Mouse (Mus musculus) limb, embryonic 15.5 days (tissue): ENCODE results near the gene Clec2d. TPM values are rescaled to one million over a fixed set of nuclear protein-coding genes. Genes with fewer than 3 reads are reported as not detected.

Experiments
- ATAC-seq: fragments of 200-750 bp; cut with Nextera tagmentation; 2 replicates; pipeline ENCODE4 v1.8.0; 2017; ENCODE audit warnings: low read depth, moderate TSS enrichment; ENCODE audit not compliant: insufficient number of reproducible peaks, low FRiP score, low TSS enrichment
- H3K27ac ChIP-seq: fragments of 300-500 bp; sonication (generic); 2 replicates; pipeline ENCODE4 v1.5.1; 2015; ENCODE audit warnings: moderate library complexity, mild to moderate bottlenecking, inconsistent platforms
- H3K27me3 ChIP-seq: fragments of 300-500 bp; sonication (generic); 2 replicates; pipeline ENCODE4 v1.6.1; 2015; ENCODE audit warnings: inconsistent platforms
- H3K36me3 ChIP-seq: fragments of 300-500 bp; sonication (generic); 2 replicates; pipeline ENCODE4 v1.6.1; 2015; ENCODE audit warnings: inconsistent platforms
- H3K4me1 ChIP-seq: fragments of 300-500 bp; sonication (generic); 2 replicates; pipeline ENCODE4 v1.6.1; 2015; ENCODE audit warnings: inconsistent platforms
- H3K4me2 ChIP-seq: fragments of 300-500 bp; sonication (generic); 2 replicates; pipeline ENCODE4 v1.6.1; 2015; ENCODE audit warnings: mild to moderate bottlenecking, inconsistent platforms
- H3K4me3 ChIP-seq: fragments of 300-500 bp; sonication (generic); 2 replicates; pipeline ENCODE4 v1.5.1; 2015; ENCODE audit warnings: mild to moderate bottlenecking, inconsistent platforms
- H3K9ac ChIP-seq: fragments of 300-500 bp; sonication (generic); 2 replicates; pipeline ENCODE4 v1.6.1; 2015; ENCODE audit warnings: inconsistent platforms
- H3K9me3 ChIP-seq: fragments of 300-500 bp; sonication (generic); 2 replicates; pipeline ENCODE4 v1.6.1; 2016; ENCODE audit warnings: inconsistent platforms
- WGBS: fragments of 180-500 bp; shearing (Covaris S2); methylation state at CpG from one replicate; pipeline ENCODE4 v1.1.7; 2015; 5-methylcytosine and 5-hydroxymethylcytosine counted together
- polyA plus RNA-seq: library from polyadenylated mRNA; unstranded; fragments of >200 nt; fragmentation: Nextera tagmentation; extraction: Ambion mirVana; gene quantifications from 2 replicates; pipeline ENCODE4 v1.2.1, GENCODE M21; 2015

Gene Clec2d
- 0.44 TPM in 1 of 2 replicates, not detected in the other for polyA plus RNA-seq

GRCm38 (mm10) chr6:129180403-129181169, at the start of gene Clec2d:
Gene Clec2d, plus strand, starts transcription at chr6:129180615.
- Histone ChIP-seq H3K9ac (peak within 1 kb of the TSS; percentile 29; the same call in 1 of the 2 replicates), H3K27ac (peak within 1 kb of the TSS; percentile 86), H3K4me3 (peak within 1 kb of the TSS; percentile 43), H3K27me3 (no peaks in the 10 kb centered on the region), H3K9me3 (no peaks in the 10 kb centered on the region), H3K4me1 (no peaks in the 10 kb centered on the region), H3K4me2 (peak within 1 kb of the TSS; percentile 47), H3K36me3 (no peaks in the 10 kb centered on the region)
- peak; percentile 77 for ATAC-seq
- WGBS: 4% methylated on average over 15 of the region's 15 CpGs

GRCm38 (mm10) chr6:129132604-129133341, 47.6 kb upstream of the Clec2d start:
- no peak for ATAC-seq
- Histone ChIP-seq H3K36me3 (no peaks in the 10 kb centered on the region), H3K4me3 (no peak overlapping the region), H3K9ac (no peak overlapping the region), H3K27me3 (no peaks in the 10 kb centered on the region), H3K4me2 (no peak overlapping the region), H3K4me1 (no peaks in the 10 kb centered on the region), H3K9me3 (no peaks in the 10 kb centered on the region), H3K27ac (no peak overlapping the region)
- WGBS: 83% methylated on average over 4 of the region's 4 CpGs

- Histone ChIP-seq H3K4me2 (no peak overlapping the region), H3K9ac (no peak overlapping the region), H3K36me3 (no peaks in the 10 kb centered on the region), H3K4me3 (no peak overlapping the region), H3K27me3 (no peaks in the 10 kb centered on the region), H3K4me1 (no peaks in the 10 kb centered on the region), H3K9me3 (no peaks in the 10 kb centered on the region), H3K27ac (no peak overlapping the region)
- 96% methylated on average over 2 of the region's 2 CpGs for WGBS
- no peak for ATAC-seq
Measured at GRCm38 (mm10) chr6:129146812-129147211, 33.6 kb upstream of the Clec2d start.

- H3K4me1 ChIP-seq: no peaks in the 10 kb centered on the region
- no peak overlapping the region for H3K4me3 ChIP-seq
- H3K36me3 ChIP-seq: no peaks in the 10 kb centered on the region
- no peak for ATAC-seq
- H3K27me3 ChIP-seq: no peaks in the 10 kb centered on the region
- no peaks in the 10 kb centered on the region for H3K9me3 ChIP-seq
- no peak overlapping the region for H3K9ac ChIP-seq
- H3K4me2 ChIP-seq: no peak overlapping the region
- no peak overlapping the region for H3K27ac ChIP-seq
- 80% methylated on average over 3 of the region's 3 CpGs for WGBS
Measured at GRCm38 (mm10) chr6:129160103-129160502, 20.3 kb upstream of the Clec2d start.

DNA sequence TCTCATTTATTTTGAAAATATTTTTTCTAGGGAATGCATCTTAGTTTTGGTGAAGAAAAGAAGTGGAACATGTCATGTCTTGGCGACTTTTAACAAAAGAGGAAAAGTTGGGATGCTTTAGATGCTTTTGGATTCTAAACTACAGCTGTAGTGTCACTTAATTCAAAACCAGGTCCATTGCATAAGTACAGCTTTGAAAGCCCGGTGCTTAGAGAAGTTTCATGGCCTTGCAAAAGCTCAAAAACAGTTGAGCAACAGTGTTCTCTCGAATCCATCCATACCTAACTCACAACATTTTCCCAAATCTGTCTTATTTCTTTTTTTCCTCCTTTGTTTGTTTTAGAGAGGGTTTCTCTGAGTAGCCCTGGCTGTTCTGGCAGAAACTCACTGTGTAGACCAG, 19.3 kb upstream of the Clec2d start:
- no peaks in the 10 kb centered on the region for H3K9me3 ChIP-seq
- no peak overlapping the region for H3K4me2 ChIP-seq
- no peak for ATAC-seq
- 83% methylated on average over 3 of the region's 3 CpGs for WGBS
- no peak overlapping the region for H3K27ac ChIP-seq
- H3K36me3 ChIP-seq: no peaks in the 10 kb centered on the region
- no peaks in the 10 kb centered on the region for H3K4me1 ChIP-seq
- H3K9ac ChIP-seq: no peak overlapping the region
- H3K27me3 ChIP-seq: no peaks in the 10 kb centered on the region
- no peak overlapping the region for H3K4me3 ChIP-seq

- no peak for ATAC-seq
- no peaks in the 10 kb centered on the region for H3K4me1 ChIP-seq
- no peak overlapping the region for H3K4me3 ChIP-seq
- H3K27me3 ChIP-seq: no peaks in the 10 kb centered on the region
- no peak overlapping the region for H3K4me2 ChIP-seq
- no peaks in the 10 kb centered on the region for H3K36me3 ChIP-seq
- H3K27ac ChIP-seq: no peak overlapping the region
- no peak overlapping the region for H3K9ac ChIP-seq
- H3K9me3 ChIP-seq: no peaks in the 10 kb centered on the region
Measured at GRCm38 (mm10) chr6:129161951-129162350, 18.5 kb upstream of the Clec2d start.

- no peak overlapping the region for H3K9ac ChIP-seq
- H3K27me3 ChIP-seq: no peaks in the 10 kb centered on the region
- ATAC-seq: no peak
- no peaks in the 10 kb centered on the region for H3K36me3 ChIP-seq
- H3K27ac ChIP-seq: no peak overlapping the region
- 80% methylated on average over 3 of the region's 3 CpGs for WGBS
- H3K4me1 ChIP-seq: no peaks in the 10 kb centered on the region
- no peaks in the 10 kb centered on the region for H3K9me3 ChIP-seq
- no peak overlapping the region for H3K4me2 ChIP-seq
- H3K4me3 ChIP-seq: no peak overlapping the region
Measured at GRCm38 (mm10) chr6:129162587-129163159, 17.7 kb upstream of the Clec2d start.

GRCm38 (mm10) chr6:129163606-129164005, 16.8 kb upstream of the Clec2d start:
- Histone ChIP-seq H3K4me3 (no peak overlapping the region), H3K27ac (no peak overlapping the region), H3K27me3 (no peaks in the 10 kb centered on the region), H3K36me3 (no peaks in the 10 kb centered on the region), H3K9me3 (no peaks in the 10 kb centered on the region), H3K9ac (no peak overlapping the region), H3K4me1 (no peaks in the 10 kb centered on the region), H3K4me2 (no peak overlapping the region)
- ATAC-seq: no peak
- 82% methylated on average over 1 of the region's 1 CpGs for WGBS

DNA sequence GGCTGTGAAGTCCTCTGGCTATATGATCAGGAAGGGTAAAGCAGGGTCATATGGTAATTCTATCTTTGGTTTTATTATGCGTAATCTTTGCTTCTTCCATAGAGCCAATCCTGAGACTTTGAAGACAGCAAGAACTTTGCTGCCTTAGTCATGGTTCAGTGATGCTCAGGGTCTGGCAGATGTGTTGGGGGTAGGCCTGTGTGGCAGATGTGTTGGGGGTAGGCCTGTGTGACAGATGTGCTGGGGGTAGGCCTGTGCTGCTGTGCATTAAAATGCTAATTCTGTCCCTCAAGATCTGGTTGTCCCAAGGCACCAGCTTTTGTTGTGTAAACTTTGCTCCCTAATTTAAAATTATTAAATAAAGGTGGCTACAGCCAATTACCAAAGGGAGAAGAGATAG, 9.5 kb upstream of the Clec2d start:
- Histone ChIP-seq H3K27ac (no peak overlapping the region), H3K9me3 (no peaks in the 10 kb centered on the region), H3K4me3 (no peak overlapping the region), H3K36me3 (no peaks in the 10 kb centered on the region), H3K9ac (no peak overlapping the region), H3K4me1 (no peaks in the 10 kb centered on the region), H3K27me3 (no peaks in the 10 kb centered on the region), H3K4me2 (no peak overlapping the region)
- 83% methylated on average over 1 of the region's 1 CpGs for WGBS
- ATAC-seq: no peak; the same call in 1 of the 2 replicates

DNA sequence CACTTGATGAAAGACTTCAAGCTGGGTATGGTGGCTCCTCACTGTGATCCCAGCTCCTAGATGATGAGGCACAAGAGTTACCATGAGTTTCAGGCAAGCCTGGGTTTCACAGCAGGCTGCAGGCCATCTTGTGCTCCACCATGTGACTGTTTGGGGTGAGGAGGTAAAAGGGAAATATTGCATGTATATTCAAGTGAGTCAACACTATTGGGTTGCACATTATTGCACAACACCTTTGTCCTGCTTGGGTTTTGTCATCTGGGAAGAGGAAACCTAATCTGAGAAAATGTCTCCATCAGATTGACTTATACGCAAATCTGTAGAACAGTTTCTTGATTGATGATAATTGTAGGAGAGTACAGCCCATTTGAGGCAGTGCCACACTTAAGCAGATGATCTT, 8.7 kb upstream of the Clec2d start:
- H3K27ac ChIP-seq: no peak overlapping the region
- H3K27me3 ChIP-seq: no peaks in the 10 kb centered on the region
- ATAC-seq: no peak
- no peaks in the 10 kb centered on the region for H3K36me3 ChIP-seq
- no peak overlapping the region for H3K4me3 ChIP-seq
- H3K4me2 ChIP-seq: no peak overlapping the region
- 89% methylated on average over 1 of the region's 1 CpGs for WGBS
- H3K4me1 ChIP-seq: no peaks in the 10 kb centered on the region
- H3K9me3 ChIP-seq: no peaks in the 10 kb centered on the region
- H3K9ac ChIP-seq: no peak overlapping the region

- Histone ChIP-seq H3K27ac (no peak overlapping the region), H3K27me3 (no peaks in the 10 kb centered on the region), H3K4me3 (no peak overlapping the region), H3K9ac (no peak overlapping the region), H3K4me2 (no peak overlapping the region), H3K36me3 (no peaks in the 10 kb centered on the region), H3K9me3 (no peaks in the 10 kb centered on the region), H3K4me1 (no peaks in the 10 kb centered on the region)
- no peak for ATAC-seq
Measured at GRCm38 (mm10) chr6:129174836-129175235, 5.6 kb upstream of the Clec2d start.

DNA sequence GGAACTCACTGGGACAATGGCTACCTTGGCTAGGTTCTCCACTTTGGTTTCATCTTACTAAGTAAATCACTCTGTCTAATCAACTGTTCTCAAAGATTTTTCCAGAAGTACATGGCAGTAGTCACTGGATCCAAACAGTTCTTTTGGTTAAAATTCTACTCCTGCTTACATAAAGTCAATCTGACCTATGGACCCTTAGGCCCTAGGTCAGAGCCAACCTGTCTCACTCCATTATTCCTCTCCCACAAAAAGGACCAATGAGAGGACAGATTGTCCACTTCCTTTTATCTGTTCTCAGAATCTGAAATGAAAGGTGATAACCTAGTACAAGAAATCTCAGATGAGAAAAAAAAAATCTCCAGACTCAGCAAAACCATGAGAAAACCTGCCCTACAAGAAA, 4.8 kb upstream of the Clec2d start:
- Histone ChIP-seq H3K4me2 (no peak overlapping the region), H3K27me3 (no peaks in the 10 kb centered on the region), H3K9me3 (no peaks in the 10 kb centered on the region), H3K4me3 (no peak overlapping the region), H3K4me1 (no peaks in the 10 kb centered on the region), H3K36me3 (no peaks in the 10 kb centered on the region), H3K9ac (no peak overlapping the region), H3K27ac (no peak overlapping the region)
- no peak for ATAC-seq
